Mouse (Mus musculus) hindbrain, embryonic 15.5 days (tissue): Measurements from ENCODE around the gene Zbtb18. TPM values are rescaled to one million over a fixed set of nuclear protein-coding genes. Genes with fewer than 3 reads are reported as not detected.
A peak's percentile ranks its signal among the peaks of the same experiment; 100 is the strongest.

Source experiments
- ATAC-seq: fragments of 200-750 bp; cut with Nextera tagmentation; 2 replicates; pipeline ENCODE4 v1.8.0; 2017; ENCODE audit warnings: low read depth, moderate number of reproducible peaks, moderate TSS enrichment; ENCODE audit not compliant: low FRiP score
- H3K27ac ChIP-seq: fragments of 300-500 bp; sonication (generic); replicated peaks from 2 replicates; pipeline ENCODE4 v1.5.1; 2015; ENCODE audit warnings: mild to moderate bottlenecking, inconsistent platforms
- H3K27me3 ChIP-seq: fragments of 300-500 bp; sonication (generic); 2 replicates; pipeline ENCODE4 v1.6.1; 2015; ENCODE audit warnings: control low read depth, inconsistent platforms
- H3K36me3 ChIP-seq: fragments of 300-500 bp; sonication (generic); 2 replicates; pipeline ENCODE4 v1.6.1; 2015; ENCODE audit warnings: control low read depth, inconsistent platforms
- H3K4me1 ChIP-seq: fragments of 300-500 bp; sonication (generic); replicated peaks from 2 replicates; pipeline ENCODE4 v1.6.1; 2015; ENCODE audit warnings: control low read depth, inconsistent platforms
- H3K4me2 ChIP-seq: fragments of 300-500 bp; sonication (generic); 2 replicates; pipeline ENCODE4 v1.6.1; 2015; ENCODE audit warnings: moderate library complexity, mild to moderate bottlenecking, inconsistent platforms
- H3K4me3 ChIP-seq: fragments of 300-500 bp; sonication (generic); 2 replicates; pipeline ENCODE4 v1.5.1; 2015; ENCODE audit warnings: mild to moderate bottlenecking, inconsistent platforms
- H3K9ac ChIP-seq: fragments of 300-500 bp; sonication (generic); 2 replicates; pipeline ENCODE4 v1.6.1; 2015; ENCODE audit warnings: inconsistent platforms
- H3K9me3 ChIP-seq: fragments of 300-500 bp; sonication (generic); 2 replicates; pipeline ENCODE4 v1.6.1; 2016; ENCODE audit warnings: control low read depth, inconsistent platforms
- WGBS: fragments of 180-500 bp; shearing (Covaris S2); methylation state at CpG from one replicate; pipeline ENCODE4 v1.1.7; 2015; 5-methylcytosine and 5-hydroxymethylcytosine counted together
- polyA plus RNA-seq: library from polyadenylated mRNA; unstranded; fragments of >200 nt; fragmentation: Nextera tagmentation; extraction: Ambion mirVana; gene quantifications from 2 replicates; pipeline ENCODE4 v1.2.1, GENCODE M21; 2015

The Zbtb18 gene
- 11.8 and 16.3 TPM in 2 replicates for polyA plus RNA-seq

GRCm38 (mm10) chr1:177442196-177442808, at the start of gene Zbtb18:
Gene Zbtb18 (plus strand): TSS chr1:177442351.
- ATAC-seq = no peak; the same call in 1 of the 2 replicates
- WGBS = 0% methylated on average over 24 of the region's 106 CpGs

GRCm38 (mm10) chr1:177397455-177397854, 44.7 kb upstream of the Zbtb18 start:
- no peak for ATAC-seq
- H3K4me3 ChIP-seq = no peak overlapping the region
- no peaks in the 10 kb centered on the region for H3K27me3 ChIP-seq
- no peaks in the 10 kb centered on the region for H3K9me3 ChIP-seq
- no peaks in the 10 kb centered on the region for H3K36me3 ChIP-seq
- H3K4me1 ChIP-seq = no peaks in the 10 kb centered on the region
- H3K9ac ChIP-seq = no peak overlapping the region
- WGBS = 88% methylated on average over 1 of the region's 1 CpGs
- H3K27ac ChIP-seq = no peak overlapping the region
- H3K4me2 ChIP-seq = no peak overlapping the region

More at GRCm38 (mm10) chr1:177442196-177442808, at the start of gene Zbtb18:
- H3K4me1 ChIP-seq = peaks cover 38% of the 10 kb centered on the region
- H3K4me2 ChIP-seq = peak within 1 kb of the TSS; percentile 92
- H3K27ac ChIP-seq = peak within 1 kb of the TSS; percentile 95
- no peaks in the 10 kb centered on the region for H3K9me3 ChIP-seq
- H3K27me3 ChIP-seq = no peaks in the 10 kb centered on the region
- H3K9ac ChIP-seq = peak within 1 kb of the TSS; percentile 74
- H3K4me3 ChIP-seq = peak within 1 kb of the TSS; percentile 93
- no peaks in the 10 kb centered on the region for H3K36me3 ChIP-seq

- Histone ChIP-seq H3K36me3 (no peaks in the 10 kb centered on the region), H3K4me3 (no peak overlapping the region), H3K9ac (no peak overlapping the region), H3K4me2 (no peak overlapping the region), H3K4me1 (no peaks in the 10 kb centered on the region; the same call in 1 of the 2 replicates), H3K27me3 (no peaks in the 10 kb centered on the region), H3K27ac (no peak overlapping the region), H3K9me3 (no peaks in the 10 kb centered on the region)
- no peak for ATAC-seq
- 85% methylated on average over 6 of the region's 6 CpGs for WGBS
Measured at GRCm38 (mm10) chr1:177405170-177405569, 37.0 kb upstream of the Zbtb18 start.

- no peak overlapping the region for H3K9ac ChIP-seq
- H3K4me1 ChIP-seq = peaks cover 17% of the 10 kb centered on the region
- no peaks in the 10 kb centered on the region for H3K27me3 ChIP-seq
- no peaks in the 10 kb centered on the region for H3K36me3 ChIP-seq
- no peaks in the 10 kb centered on the region for H3K9me3 ChIP-seq
- no peak for ATAC-seq
- 85% methylated on average over 3 of the region's 3 CpGs for WGBS
- no peak overlapping the region for H3K4me3 ChIP-seq
- H3K27ac ChIP-seq = no peak overlapping the region
- no peak overlapping the region for H3K4me2 ChIP-seq
Measured at GRCm38 (mm10) chr1:177408690-177409089, 33.5 kb upstream of the Zbtb18 start.

GRCm38 (mm10) chr1:177410769-177411348, 31.3 kb upstream of the Zbtb18 start:
- Histone ChIP-seq H3K4me3 (no peak overlapping the region), H3K27ac (0 out of 2 replicates have a peak overlapping the region, but pooled peaks have one; percentile 27), H3K36me3 (no peaks in the 10 kb centered on the region), H3K4me1 (peaks cover 17% of the 10 kb centered on the region), H3K9me3 (no peaks in the 10 kb centered on the region), H3K4me2 (peak overlapping the region; percentile 39), H3K27me3 (no peaks in the 10 kb centered on the region), H3K9ac (no peak overlapping the region)
- 55% methylated on average over 7 of the region's 7 CpGs for WGBS
- no peak for ATAC-seq

- H3K9me3 ChIP-seq = no peaks in the 10 kb centered on the region
- no peaks in the 10 kb centered on the region for H3K27me3 ChIP-seq
- 14% methylated on average over 19 of the region's 19 CpGs for WGBS
- no peak overlapping the region for H3K9ac ChIP-seq
- peak; percentile 87 for ATAC-seq
- 0 out of 2 replicates have a peak overlapping the region, but pooled peaks have one; percentile 2 for H3K4me3 ChIP-seq
- H3K4me1 ChIP-seq = peaks cover 17% of the 10 kb centered on the region
- H3K36me3 ChIP-seq = no peaks in the 10 kb centered on the region
- peak overlapping the region; percentile 58; the same call in 1 of the 2 replicates for H3K27ac ChIP-seq
- peak overlapping the region; percentile 39 for H3K4me2 ChIP-seq
Measured at GRCm38 (mm10) chr1:177411359-177412358, 30.5 kb upstream of the Zbtb18 start.

- Histone ChIP-seq H3K4me1 (no peaks in the 10 kb centered on the region), H3K4me3 (no peak overlapping the region), H3K4me2 (no peak overlapping the region), H3K27ac (no peak overlapping the region), H3K9ac (no peak overlapping the region), H3K9me3 (no peaks in the 10 kb centered on the region), H3K36me3 (no peaks in the 10 kb centered on the region), H3K27me3 (no peaks in the 10 kb centered on the region)
- 79% methylated on average over 12 of the region's 12 CpGs for WGBS
- ATAC-seq = no peak
Measured at GRCm38 (mm10) chr1:177419331-177419730, 22.8 kb upstream of the Zbtb18 start.

GRCm38 (mm10) chr1:177420126-177420525, 22.0 kb upstream of the Zbtb18 start:
- ATAC-seq = no peak
- Histone ChIP-seq H3K4me2 (no peak overlapping the region), H3K27ac (no peak overlapping the region), H3K9ac (no peak overlapping the region), H3K4me3 (no peak overlapping the region), H3K9me3 (no peaks in the 10 kb centered on the region), H3K4me1 (no peaks in the 10 kb centered on the region), H3K36me3 (no peaks in the 10 kb centered on the region), H3K27me3 (no peaks in the 10 kb centered on the region)
- WGBS = 68% methylated on average over 6 of the region's 6 CpGs

- Histone ChIP-seq H3K27me3 (no peaks in the 10 kb centered on the region), H3K4me3 (no peak overlapping the region), H3K4me1 (no peaks in the 10 kb centered on the region), H3K36me3 (no peaks in the 10 kb centered on the region), H3K4me2 (no peak overlapping the region), H3K9ac (no peak overlapping the region), H3K9me3 (no peaks in the 10 kb centered on the region), H3K27ac (no peak overlapping the region)
- no peak for ATAC-seq
- WGBS = 65% methylated on average over 5 of the region's 5 CpGs
Measured at GRCm38 (mm10) chr1:177427862-177428261, 14.3 kb upstream of the Zbtb18 start.

GRCm38 (mm10) chr1:177428338-177428737, 13.8 kb upstream of the Zbtb18 start:
- no peak overlapping the region for H3K4me3 ChIP-seq
- no peak overlapping the region for H3K27ac ChIP-seq
- no peak for ATAC-seq
- H3K9me3 ChIP-seq = no peaks in the 10 kb centered on the region
- H3K4me2 ChIP-seq = no peak overlapping the region
- no peaks in the 10 kb centered on the region for H3K4me1 ChIP-seq
- no peak overlapping the region for H3K9ac ChIP-seq
- H3K36me3 ChIP-seq = no peaks in the 10 kb centered on the region
- WGBS = 77% methylated on average over 14 of the region's 14 CpGs
- H3K27me3 ChIP-seq = no peaks in the 10 kb centered on the region

- WGBS = 69% methylated on average over 4 of the region's 4 CpGs
- ATAC-seq = no peak
Measured at GRCm38 (mm10) chr1:177429067-177429466, 13.1 kb upstream of the Zbtb18 start.

GRCm38 (mm10) chr1:177440411-177440810, 1.7 kb upstream of the Zbtb18 start:
- Histone ChIP-seq H3K9ac (no peak overlapping the region), H3K4me2 (no peak overlapping the region), H3K9me3 (no peaks in the 10 kb centered on the region), H3K36me3 (no peaks in the 10 kb centered on the region), H3K27ac (no peak overlapping the region), H3K4me1 (peaks cover 26% of the 10 kb centered on the region), H3K27me3 (no peaks in the 10 kb centered on the region), H3K4me3 (no peak overlapping the region)
- no peak for ATAC-seq
- 0% methylated on average over 1 of the region's 2 CpGs for WGBS

More at GRCm38 (mm10) chr1:177429067-177429466, 13.1 kb upstream of the Zbtb18 start:
- no peak overlapping the region for H3K9ac ChIP-seq
- no peak overlapping the region for H3K4me3 ChIP-seq
- no peak overlapping the region for H3K4me2 ChIP-seq
- H3K4me1 ChIP-seq = no peaks in the 10 kb centered on the region
- H3K27ac ChIP-seq = no peak overlapping the region
- no peaks in the 10 kb centered on the region for H3K27me3 ChIP-seq
- H3K9me3 ChIP-seq = no peaks in the 10 kb centered on the region
- no peaks in the 10 kb centered on the region for H3K36me3 ChIP-seq
